Mouse (Mus musculus): Measurements from ENCODE around the gene Rrad. TPM values are rescaled to one million over a fixed set of nuclear protein-coding genes. Genes with fewer than 3 reads are reported as not detected.

Rrad gene
- polyA plus RNA-seq, 1 experiment: 3.3 TPM

GRCm38 (mm10) chr8:104590284-104590683 lies 40.8 kb downstream of the Rrad start:
- 93% methylated on average over 3 of the region's 3 CpGs for WGBS
- DNase-seq (ENCODE audit: low read depth, low spot score): no peak

- DNase-seq (ENCODE audit: low read depth, low spot score): no peak
- WGBS: 54% methylated on average over 1 of the region's 1 CpGs
Measured at GRCm38 (mm10) chr8:104584522-104584921, 46.6 kb downstream of the Rrad start.

Other genes starting within 250 kb of the Rrad start
- gene Cmtm4, start 235.5 kb downstream of the Rrad start, polyA plus RNA-seq (2012; rRNA removed): 20.9 and 29.5 TPM in 2 replicates
- gene Dync1li2, start 188.3 kb downstream of the Rrad start, polyA plus RNA-seq (2012; rRNA removed): 9.9 and 12.2 TPM in 2 replicates
- 0.02 and 0.04 TPM in 2 replicates for gene Terb1, start 121.4 kb downstream of the Rrad start, polyA plus RNA-seq (2012; rRNA removed)
- 9.9 and 10.4 TPM in 2 replicates for gene Nae1, start 96.7 kb downstream of the Rrad start, polyA plus RNA-seq (2012; rRNA removed)
- 1.4 and 1.9 TPM in 2 replicates for gene Car7, start 96.6 kb downstream of the Rrad start, polyA plus RNA-seq (2012; rRNA removed)
- gene Pdp2, start 39.9 kb downstream of the Rrad start, polyA plus RNA-seq (2012; rRNA removed): 3.8 and 7.1 TPM in 2 replicates
- 0.07 and 0.11 TPM in 2 replicates for gene Cdh16, start 6.9 kb downstream of the Rrad start, polyA plus RNA-seq (2012; rRNA removed)
- 51.4 and 51.9 TPM in 2 replicates for gene Ciao2b, start 10.6 kb upstream of the Rrad start, polyA plus RNA-seq (2012; rRNA removed)
- 86.2 and 136 TPM in 2 replicates for gene Ces2a, start 102.7 kb upstream of the Rrad start, polyA plus RNA-seq (2012; rRNA removed)
- 0.86 and 1.2 TPM in 2 replicates for gene Ces2b, start 200.2 kb upstream of the Rrad start, polyA plus RNA-seq (2012; rRNA removed)
- gene Ces2c, start 215.7 kb upstream of the Rrad start, polyA plus RNA-seq (2012; rRNA removed): 87.8 and 175 TPM in 2 replicates

All from large intestine, adult 2 months (tissue).